Mouse (Mus musculus) embryo, embryonic 11.5 days (tissue): ENCODE data around the gene Fads2.

Source experiments
- DNase-seq: peaks from one replicate; pipeline ENCODE4 v3.0.0-alpha.2; 2012; ENCODE audit warnings: low read depth, low spot score

Gene Fads2

DNA sequence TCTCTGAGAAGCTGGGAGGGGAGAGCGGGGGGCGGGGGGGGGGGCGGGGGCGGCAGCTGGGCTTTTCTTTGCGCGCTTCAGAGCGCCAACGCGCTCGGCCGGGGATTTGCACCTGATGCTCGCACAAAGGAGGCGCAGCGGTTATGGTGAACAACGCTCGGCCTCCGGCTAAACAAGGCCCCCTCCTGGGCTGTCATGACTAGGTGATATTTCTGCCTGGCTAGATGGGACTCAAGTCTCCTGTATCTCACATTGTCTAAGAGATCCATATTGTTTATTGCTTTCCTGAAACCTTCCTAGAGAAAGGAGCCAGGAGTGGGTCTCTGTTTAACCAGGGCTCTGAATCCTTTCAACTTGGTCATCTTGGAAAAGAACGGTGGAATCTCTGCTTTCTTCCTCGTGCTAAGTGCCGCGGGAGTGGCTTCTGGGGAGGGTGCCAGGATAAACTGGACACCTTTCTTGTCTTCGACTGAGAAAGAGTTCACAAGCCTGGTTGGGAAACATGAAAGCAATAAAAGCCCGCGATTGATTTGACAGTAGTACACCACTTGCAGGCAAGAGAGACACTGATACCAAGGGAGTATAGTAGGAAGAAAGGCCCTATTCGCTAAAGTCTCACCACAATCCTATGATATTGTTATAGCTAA lies 631 bp upstream of the Fads2 start:
- DNase-seq = peak; percentile 8

DNA sequence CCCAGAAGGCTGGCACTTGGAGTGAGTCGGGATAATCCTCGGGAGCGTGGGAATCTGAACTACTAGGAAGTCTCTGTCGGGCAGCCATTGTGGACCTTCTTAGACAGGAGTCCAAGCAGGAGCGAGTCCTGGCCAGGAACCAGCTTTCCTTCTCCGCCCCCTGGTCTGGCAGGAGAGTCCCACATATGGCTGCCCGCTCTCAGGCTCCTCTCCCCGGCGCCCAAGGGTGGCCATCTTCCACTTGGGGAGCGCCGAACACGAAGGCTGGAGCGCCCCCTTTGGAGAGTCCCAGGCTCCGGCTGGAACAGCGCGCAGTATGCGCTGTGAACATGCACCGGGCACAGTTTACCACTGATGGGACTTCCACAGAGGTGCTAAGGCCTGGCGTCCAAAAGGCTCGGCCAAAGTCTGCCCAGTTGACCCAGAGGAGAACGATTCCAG lies 895 bp downstream of the Fads2 start:
- peak; percentile 69 for DNase-seq

DNA sequence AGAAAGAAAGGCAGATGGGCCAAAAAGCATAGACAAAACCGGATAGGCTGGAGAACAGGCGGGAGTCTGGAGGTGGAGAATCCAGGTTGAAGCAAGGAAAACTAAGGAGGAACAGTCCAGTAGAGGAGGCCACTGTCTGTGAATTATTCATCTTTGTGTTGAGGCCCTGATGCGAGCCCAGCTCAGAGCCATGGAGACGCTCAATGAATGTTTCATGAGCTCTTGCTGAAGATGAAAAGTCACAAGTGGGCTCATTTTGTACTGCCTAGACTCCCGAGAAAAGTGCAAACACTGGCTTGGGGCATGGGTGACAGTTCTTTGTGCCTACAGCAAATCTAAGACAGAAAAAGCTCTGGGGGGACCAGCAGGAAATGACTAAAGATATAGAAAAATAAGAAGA lies 3.7 kb downstream of the Fads2 start:
- no peak for DNase-seq

DNA sequence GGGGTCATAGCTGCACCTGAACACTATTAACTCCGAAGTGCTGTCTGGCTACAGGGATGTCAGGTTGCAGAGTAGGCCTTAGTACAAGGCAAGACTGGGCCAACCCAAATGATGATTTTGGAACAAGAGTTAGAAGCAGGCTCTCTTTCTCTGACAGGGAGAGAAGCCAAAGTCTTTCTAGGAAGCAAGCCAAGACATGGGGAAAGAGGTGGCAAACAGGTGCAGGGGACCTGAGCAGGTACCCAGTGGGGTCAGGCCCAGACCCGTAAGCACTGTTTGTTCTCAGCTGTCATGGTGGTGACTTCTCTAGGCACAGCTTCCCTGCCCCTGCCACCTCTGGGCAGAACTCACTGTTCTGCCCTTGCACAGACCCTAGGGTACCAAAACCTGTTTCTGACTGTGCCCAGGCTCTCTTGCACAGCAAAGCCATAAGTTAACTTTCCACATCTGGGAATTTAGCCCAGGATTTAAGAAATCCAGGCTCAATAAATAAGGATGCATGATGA lies 5.1 kb downstream of the Fads2 start:
- no peak for DNase-seq

DNA sequence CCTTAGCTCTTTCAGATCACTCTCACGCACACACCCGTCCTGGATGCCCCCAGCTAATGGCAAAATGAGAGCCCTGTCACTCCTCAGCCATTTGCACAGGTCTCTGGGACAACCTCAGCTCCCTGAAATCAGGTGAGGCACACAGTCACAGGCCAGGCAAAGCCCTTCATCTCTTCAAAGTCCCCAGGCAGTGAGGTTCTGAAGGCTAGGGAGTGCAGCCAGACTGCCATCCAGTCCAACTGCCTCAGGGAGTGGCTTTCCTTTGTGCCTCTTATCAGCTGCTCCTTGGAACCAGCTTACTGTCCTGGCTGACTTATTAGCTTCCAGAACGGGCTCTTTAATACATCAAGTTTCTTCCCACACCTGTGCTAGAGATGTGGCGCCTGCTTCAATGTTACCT lies 6.9 kb downstream of the Fads2 start:
- DNase-seq = no peak

DNA sequence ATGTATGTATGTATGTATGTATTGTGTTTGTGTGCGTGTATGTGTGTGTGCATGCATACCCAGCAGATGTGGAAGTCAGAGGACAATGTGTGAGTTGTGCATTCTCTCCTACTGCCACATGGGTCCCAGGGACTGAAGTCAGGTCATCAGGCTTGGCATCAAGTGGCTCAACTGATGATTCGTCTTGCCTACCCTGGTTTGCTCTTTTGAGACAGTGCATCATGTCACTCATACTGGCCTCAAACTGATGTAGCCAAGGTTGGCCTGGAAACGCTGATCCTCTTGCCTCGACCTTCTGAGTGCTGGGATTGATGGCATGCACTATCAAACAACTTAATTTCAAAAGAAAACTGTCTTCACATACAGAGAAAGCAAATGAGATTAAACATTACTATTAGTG lies 7.7 kb downstream of the Fads2 start:
- DNase-seq = no peak

DNA sequence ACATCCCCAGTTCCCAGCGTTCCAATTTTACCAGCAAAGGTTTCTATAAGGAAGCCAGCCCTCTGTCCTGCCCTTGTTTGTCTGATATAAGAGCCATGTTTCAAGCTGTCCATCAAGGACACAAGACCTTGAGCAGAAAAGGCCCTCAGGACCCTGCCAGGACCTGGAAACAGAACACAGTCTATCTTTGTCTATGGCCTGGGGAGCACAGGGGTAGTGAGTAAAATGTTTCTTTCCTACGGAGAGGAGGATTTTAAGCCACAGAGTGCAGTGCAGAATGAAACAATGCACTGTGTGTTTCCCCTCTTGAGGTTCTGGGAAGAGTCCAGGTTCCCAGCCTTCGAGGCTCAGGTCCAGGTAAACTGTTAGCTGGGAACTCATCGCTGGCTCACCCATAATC lies 14.6 kb downstream of the Fads2 start:
- DNase-seq = no peak

DNA sequence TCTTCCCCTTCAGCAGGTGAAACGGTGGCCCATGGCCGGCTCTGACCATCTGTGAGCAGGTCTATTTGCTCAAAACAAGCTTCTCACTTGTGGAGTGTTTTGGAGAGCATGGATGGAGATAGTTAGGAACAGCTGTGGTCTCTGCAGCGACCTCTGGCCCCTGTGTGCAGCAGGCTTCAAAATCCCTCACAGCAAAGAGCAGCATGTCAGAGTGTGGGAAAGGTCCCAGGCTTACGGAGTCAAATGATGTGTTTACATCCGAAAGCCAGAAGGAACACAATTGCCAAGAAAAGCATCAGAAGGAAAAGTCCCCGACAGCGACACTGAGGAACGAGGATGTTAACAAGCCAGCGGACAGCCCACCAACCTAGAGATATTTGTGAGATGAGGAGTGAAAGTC lies 16.1 kb downstream of the Fads2 start:
- DNase-seq = no peak

DNA sequence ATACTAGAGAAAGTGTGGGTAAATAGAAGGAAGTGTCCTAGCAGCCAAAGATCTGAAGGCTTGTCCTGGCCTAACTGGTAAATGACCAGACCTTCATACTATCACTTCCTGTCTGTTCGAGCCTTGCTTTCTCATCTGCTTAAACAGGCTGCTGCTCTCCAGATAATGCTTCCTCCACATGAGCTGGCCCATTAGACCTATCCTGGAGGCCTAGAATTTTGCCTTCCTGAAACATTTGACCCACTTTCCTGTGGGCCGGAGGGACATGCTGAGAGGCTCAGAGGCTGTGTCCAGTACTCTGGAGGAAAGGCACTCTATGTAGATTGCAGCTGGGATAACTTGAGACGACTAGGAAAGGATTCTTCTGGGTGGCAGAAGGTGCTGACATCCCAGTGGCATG lies 19.4 kb downstream of the Fads2 start:
- DNase-seq = no peak

DNA sequence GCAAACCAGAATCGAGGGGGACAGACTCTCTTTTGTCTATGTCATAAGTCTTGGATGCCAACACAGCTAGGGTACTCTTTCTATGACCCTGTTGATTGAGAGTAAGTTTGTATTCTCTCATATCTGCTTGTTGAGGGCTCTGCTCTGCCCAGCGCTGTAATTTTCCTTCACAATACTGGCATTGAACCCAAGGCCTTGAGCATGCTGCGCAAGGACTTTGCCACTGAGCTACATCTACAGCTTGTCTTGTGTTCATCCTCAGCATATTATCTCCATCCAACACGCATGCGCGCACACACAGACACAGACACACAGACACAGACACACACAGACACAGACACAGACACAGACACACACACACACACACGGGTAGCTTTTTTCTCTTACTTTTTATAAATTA lies 21.2 kb downstream of the Fads2 start:
- DNase-seq = no peak

DNA sequence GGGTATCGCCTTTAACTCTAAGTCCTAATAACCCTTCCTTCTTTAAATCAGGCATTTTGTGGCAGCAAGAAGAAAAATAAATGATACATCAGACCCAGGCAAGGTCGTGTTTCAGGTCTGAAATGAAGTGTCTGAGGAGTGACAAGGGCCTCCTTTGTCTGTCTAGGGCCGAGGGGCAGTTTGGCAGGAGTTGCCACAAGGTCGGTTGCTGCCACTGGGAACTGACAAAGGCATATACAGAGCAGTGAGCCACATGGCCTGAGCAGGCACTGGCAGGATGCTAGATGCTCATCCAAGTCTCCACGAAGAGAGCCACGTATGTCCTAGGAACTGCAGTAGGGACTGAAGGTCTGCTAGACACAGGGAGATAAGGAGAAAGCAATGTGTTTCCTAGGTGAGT lies 23.2 kb downstream of the Fads2 start:
- DNase-seq = no peak

DNA sequence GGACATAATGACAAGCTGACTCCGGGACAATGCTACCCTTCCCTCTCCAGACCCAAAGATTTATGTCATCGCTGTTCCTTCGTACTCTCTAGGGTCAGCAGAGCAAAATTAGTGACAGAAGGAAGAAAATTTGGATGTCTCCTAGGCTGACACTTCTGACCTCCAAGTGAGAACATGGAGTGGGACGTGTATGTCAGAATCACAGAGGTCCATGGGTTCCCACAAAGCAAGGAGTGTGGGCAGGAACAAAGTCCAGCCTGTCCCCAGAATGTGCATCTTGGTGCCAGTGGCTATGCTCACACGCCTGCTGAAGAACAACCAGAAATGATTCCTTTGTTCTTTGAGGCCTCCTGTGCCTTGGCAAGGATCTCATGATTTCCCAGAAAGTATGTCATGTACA lies 28.4 kb downstream of the Fads2 start:
- no peak for DNase-seq

DNA sequence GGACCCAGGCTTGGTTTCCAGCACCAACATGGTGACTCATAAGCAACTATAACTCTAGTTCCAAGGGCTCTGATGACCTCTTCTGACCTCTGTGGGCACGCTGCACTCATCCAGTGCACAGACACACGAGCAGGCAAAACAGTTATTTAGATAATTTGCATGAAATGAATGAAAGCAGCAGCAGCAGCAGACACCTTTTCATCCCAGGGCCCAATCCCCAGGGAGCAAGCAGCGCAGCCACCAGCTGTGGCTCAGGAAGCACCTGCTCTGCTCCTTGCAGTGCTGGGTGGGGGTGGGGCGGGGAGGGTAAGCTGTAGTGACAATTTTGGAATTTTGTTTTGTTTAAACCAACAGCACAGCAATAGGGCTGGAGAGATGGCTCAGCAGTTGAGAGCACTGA lies 29.7 kb downstream of the Fads2 start:
- no peak for DNase-seq

DNA sequence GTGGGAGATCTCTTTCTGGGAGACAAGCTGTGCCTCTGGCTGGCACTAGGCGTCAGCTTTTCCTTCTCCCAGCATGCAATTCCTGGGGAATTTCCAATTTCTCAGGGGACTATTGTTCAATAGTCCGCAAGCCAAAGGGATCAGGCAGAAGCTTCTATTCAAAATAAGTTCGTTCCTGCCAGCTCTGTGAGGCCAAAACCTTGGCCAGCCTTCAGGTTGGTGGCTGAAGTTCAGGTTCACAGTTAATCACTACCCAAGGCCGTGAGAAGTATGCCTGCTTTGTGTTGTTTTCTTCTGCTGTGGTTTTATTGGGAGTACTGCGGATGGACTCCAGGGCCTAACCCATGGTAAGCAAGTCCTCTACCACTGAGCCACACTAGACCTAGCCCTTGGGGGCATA lies 30.4 kb downstream of the Fads2 start:
- no peak for DNase-seq

DNA sequence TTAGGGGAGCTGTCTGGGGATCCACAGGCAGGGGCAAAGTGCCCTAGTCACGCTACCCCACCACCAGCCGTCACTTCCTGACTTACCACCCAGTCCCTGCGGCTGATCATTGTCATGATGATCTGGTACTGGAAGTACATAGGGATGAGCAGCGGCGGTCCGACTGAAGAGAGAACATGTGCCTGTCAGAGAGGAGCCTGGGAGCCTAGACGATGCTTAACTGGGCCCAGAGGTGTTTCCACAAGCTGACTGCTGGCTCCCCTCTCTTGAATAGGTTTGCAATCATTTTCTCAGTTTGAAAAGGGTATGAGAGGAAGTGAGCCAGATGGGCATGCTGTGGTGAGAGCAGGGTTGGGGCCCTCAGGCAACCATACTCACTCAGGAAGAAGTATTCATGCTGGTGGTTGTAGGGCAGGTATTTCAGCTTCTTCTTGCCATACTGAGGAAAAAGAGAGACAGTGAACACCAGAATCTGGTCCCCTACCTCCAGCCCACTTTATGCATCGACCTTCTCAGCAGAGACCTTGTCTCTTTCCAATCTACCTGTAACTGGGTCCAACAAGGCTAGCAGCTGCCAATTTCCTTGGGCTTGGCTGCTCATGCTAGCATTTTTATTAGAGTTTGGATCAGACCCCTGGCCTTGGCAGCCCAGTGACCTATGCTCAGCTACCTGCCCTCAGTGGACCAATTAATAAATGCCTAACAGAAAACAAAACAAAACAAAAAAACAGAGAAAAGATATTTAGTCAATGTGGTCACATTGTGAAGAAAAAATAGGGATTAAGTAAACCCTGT lies 31.2 kb downstream of the Fads2 start:
- no peak for DNase-seq

DNA sequence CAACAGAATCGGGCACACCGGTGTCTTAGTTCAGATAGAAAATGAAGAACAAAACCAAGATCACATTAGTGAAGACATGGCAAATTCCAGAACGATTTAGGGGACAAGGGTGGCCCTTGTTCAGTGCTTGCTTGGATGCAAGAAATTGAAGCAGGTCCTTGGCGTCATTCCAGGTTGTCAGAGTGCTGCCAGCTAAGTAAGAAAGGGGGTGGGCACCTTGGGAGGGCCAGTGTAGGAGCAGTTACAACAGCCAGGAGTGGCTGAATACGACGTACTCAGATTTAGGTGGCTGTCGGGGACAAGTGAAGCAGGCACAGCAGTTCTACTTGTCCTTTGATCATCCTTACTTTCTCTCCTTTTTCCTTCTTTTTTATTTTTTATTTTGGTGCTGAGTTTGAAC lies 33.8 kb downstream of the Fads2 start:
- no peak for DNase-seq

DNA sequence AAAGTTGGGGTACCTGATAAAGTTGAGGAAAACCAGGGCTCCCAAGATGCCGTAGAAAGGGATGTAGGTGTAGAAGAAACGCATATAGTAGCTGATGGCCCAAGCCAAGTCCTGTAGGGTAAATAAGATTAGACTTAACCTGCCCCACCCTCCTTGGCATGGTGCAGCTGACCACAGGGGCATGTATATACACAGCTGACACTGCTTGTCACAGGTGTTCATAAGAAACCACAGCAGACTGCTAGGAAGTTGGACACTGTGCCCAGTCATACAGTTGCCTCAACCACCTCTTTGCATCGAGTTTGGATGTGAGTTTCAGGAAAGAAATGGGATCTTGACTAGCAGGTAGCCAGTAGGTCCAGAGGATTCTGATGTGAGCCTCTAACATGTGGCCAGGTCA lies 35.0 kb downstream of the Fads2 start:
- DNase-seq = no peak

DNA sequence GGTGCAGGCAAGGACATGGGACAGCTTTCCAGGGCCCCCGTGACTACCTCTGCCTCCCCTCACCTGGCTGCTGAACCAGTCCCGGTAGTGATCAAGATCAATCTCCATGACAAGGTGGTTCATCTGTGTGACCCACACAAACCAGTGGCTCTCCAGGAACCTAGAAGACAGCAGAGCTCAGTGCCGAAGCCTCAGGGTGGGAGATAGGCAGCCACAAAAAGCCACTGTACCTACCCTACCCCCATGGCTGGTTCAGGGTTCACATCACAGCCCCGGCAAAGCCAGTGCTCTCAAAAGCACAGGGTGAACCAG lies 35.4 kb downstream of the Fads2 start:
- DNase-seq = no peak

DNA sequence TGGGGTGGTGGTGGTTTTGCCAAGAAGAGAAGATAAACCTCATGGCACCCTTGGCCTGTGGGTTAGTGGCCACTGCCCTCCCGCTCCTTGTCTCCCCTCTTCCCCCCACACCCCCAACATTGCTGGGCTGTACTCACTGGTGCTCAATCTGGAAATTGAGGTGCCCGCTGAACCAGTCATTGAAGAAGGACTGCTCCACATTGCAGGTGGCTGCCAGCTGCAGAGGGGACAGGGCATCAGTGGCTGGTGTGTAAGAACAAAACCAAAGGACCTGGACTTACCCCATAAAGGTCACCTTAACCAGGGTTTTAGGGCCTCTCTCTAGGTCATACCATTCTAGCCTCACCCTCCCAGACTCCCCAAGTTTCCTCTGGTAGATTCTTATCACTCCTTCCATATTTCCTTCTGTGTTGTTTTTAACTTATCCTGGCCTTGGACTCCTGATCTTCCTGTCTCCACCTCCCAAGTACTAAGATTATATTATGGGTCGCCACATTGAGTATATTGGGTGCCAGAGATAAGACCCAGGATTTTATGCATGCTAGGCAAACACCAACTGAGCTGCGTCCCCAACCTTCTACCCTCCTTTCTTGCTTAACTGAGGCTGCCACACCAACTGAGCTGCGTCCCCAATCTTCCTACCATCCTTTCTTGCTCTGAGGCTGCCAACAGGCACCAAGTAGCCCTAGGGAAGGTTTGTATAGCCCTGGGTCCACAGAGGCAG lies 35.9 kb downstream of the Fads2 start:
- no peak for DNase-seq

DNA sequence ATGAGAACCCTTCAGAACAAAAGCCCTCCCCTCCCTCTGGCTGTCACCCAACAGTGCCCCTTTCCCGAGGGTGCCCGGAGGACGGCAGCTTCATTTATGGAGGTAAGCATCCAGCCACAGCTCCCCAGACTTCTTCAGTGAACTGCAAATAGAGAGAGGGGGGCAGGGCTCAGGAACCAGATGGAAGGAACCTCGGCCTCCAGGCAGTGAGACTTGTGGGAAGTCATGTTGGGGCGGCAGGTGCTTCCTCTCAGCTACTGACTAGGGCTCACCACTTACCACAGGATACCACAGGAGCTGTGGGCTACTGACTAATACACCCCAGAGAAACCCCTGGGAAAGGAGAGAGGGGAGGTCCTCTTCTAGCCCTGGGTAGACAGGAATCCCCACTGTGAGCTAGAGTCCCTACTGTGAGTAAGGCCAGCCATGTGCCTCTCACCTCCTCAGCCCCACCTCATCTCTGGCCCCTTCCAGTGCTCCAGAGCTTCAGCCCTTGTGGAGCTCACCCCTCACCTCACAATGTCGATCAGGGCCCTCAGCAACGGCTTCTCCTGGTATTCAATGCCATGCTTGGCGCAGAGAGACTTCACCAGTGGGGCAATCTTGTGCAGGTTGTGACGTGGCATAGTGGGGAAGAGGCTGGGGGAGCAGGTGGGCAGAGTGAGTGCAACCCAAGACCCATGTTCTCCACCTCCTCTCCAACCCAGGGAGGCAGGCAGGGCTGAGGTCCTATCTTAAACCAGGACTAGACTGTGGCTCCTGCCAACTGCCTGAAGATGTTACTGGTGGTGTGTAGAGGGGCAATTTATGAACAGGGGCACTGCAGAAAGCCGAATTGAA lies 37.2 kb downstream of the Fads2 start:
- DNase-seq = no peak

DNA sequence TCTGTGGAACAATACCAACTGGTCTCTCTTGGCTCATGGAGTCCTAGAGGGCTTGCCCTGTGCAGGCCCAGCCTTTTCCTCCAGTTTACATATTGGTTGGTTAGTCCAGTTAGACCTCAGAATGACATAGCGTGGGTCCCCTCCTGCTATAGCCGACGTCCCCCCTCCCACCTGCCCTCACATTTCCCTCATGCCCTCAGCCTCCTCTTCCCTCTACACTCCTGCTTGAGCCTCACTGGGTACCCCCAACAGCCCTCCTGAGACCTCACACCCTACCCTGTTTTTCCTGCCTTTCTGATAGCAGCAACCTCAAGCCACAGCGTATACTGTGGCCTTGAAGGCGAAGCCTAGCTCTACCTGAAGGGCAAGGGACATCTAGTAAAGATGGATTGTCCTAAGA lies 38.7 kb downstream of the Fads2 start:
- no peak for DNase-seq

DNA sequence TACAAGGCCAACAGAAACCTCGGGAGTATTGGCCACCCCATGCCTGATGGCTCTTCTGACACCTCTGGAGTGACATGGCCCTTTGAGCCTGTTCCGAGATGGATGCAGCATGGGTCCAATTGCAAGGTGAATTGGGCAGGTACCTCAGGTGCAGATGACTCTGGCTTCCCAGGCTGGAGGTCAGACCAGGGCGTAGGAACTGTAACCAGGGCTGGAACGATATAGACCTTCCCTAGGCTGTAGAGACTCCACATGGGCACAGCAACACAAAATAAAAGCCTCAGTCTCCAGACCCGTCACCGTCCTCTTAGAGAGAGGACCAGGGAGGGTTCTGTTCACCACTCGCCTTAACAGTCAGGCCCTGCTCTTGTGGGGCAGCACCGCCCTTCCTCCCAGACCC lies 39.3 kb downstream of the Fads2 start:
- DNase-seq = no peak
